Mouse (Mus musculus): Measurements from ENCODE around the gene Fat1. TPM values are rescaled to one million over a fixed set of nuclear protein-coding genes. Genes with fewer than 3 reads are reported as not detected.

Fat1 gene
- total RNA-seq, 2 experiments from 2014 or later, result 30.9 to 35.8 TPM

DNA sequence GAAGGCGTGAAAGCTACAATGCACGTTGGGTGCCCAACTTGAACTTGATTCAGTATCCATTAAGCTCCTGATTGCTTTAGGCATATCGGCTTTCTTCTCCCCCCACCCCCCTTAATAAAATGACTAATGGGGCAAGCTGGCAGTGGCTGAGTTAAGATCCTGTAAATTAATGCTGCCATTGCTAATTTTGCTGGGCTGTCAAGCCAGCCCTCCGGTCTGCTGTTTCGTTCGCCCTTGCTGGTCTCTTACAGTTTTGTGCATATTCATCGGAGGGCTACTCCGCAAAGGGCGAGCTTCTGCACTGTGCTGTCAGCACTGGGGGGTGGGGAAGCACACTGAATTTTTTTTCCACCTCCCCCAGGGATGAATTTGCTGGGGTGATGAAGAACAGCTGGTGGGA is 13.3 kb downstream of the Fat1 start:
- no peak for DNase-seq (ENCODE audit: low spot score in 2 of 2)
- intact Hi-C loops (cut with DNase I), result no loop called here

DNA sequence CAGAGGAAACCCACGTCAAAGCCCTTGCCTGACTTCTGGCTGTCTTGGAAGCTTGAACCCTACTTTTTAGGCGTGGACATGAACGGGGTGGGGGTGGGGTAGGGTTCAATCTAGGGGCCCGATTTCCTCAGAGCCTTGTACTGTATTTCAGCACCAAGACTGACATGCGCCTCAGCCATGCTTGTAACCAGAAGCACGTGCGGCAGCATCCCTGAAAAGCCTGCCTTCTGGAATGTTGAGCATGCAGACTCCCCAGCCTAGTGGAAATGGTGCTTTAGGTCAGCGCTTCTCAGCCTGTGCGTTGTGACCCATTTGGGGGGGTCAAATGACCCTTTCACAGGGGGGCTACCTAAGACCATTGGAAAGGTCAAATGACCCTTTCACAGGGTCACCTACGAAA is 25.2 kb downstream of the Fat1 start:
- no peak for DNase-seq (ENCODE audit: low spot score in 2 of 2)
- intact Hi-C loops (cut with DNase I), result no loop called here

- DNase-seq (ENCODE audit: low spot score in 2 of 2), result no peak
- intact Hi-C loops (cut with DNase I), result no loop called here
Measured at GRCm38 (mm10) chr8:44960906-44961305, 25.7 kb downstream of the Fat1 start.

- no peak for DNase-seq (ENCODE audit: low spot score in 2 of 2)
- intact Hi-C loops (cut with DNase I), result no loop called here
Measured at GRCm38 (mm10) chr8:44961492-44961891, 26.2 kb downstream of the Fat1 start.

DNA sequence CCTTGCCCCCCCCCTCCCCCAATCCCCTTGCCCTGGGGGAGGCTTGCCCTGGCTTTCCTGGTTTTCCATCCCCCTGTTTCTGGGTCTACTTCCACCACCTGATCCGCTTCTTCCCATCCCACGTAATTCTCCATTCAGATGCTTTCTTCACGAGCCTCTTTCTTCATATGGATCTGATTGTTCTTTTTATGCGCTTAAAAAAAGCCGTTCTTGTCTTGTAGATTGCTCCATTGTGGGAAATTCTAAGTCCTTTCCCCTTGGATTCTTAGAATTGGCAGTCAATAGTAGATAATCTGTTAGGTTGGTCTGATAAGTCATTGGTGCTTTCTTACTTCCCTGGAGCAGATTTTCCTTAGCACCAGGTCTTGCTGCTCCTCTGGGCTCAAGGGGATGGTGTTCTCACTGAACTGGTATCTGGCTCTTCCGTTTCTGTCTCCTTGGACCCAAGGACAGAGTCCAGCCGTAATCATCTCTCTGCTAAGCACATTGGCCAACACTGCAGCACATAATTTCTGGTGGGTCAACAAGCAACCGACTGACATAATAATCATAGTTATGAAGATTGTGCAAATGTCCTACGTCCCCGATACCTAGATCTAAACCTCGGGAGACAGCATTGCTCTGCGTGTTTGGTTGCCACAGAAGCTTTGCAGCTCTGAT is 27.5 kb downstream of the Fat1 start:
- DNase-seq (ENCODE audit: low spot score in 2 of 2), result no peak
- intact Hi-C loops (cut with DNase I), result no loop called here

DNA sequence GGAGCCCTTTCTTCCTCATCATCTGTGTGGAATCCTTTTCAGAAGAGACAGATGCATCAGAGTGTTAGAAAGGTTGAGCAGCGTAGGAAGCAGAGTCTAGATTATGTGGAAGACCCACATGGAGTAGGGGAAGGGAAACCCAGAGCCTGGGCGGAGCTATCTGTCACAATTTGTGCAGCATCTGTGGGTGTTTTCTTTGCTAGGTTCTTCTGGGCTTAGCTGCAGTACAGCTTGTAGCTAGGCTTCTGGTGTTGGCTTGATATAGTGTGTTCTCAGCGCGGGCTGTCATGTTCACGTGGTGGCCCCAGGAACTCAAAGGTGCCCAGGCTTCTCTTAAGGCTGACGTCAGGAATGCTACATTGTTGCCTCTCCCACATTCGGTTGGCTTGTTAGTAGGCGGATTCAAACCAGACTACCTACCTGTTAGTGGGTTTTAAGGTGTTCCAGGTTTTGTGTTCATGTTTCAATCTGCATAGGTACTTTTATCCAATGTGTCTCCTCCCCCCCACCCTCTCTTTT is 32.3 kb downstream of the Fat1 start:
- no peak for DNase-seq (ENCODE audit: low spot score in 2 of 2)
- intact Hi-C loops (cut with DNase I), result no loop called here

DNA sequence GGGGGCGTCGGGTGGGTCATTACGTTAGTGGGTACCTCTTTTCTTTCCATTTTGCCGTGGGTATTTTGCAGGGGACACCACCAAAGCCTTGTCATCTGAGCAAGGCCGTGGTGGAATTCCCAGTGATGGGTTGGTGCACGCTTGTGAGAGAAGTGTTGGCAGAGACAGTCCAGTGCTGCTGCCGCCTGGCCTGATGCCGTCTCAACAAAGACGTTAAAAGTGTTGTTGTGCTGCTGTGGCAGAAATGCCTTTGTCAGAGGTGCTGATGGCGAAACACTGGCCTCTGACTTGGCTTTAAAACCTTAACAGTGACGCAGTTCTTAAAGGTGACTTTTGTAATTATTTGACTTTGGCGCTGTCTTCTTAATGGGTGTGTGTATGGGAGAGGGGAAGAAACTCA is 34.8 kb downstream of the Fat1 start:
- DNase-seq (ENCODE audit: low spot score in 2 of 2), result no peak
- intact Hi-C loops (cut with DNase I), result no loop called here

GRCm38 (mm10) chr8:44971346-44971745 is 36.1 kb downstream of the Fat1 start:
- DNase-seq (ENCODE audit: low spot score in 2 of 2), result no peak

DNA sequence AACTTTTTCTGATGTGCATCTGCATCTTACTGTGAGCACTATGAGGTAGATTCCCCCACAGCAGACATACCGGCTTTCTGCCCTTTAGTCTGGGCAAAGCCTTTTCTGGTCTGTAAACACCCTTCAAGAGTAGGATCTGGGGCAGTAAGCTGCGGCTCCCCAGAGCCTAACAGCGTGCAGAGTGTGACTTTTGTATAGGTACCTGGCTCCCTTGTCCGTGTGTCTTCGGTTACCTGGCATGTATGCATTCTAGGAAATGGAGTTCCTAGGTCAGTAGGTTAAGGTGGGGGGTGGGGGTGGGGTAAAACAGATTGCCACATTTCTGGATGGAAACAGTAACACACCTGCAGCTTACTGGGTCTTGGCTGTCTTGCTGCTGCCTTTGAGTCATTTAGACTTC is 36.7 kb downstream of the Fat1 start:
- intact Hi-C loops (cut with DNase I), result no loop called here
- no peak for DNase-seq (ENCODE audit: low spot score in 2 of 2)

More at GRCm38 (mm10) chr8:44971346-44971745, 36.1 kb downstream of the Fat1 start:
- intact Hi-C loops (cut with DNase I), result no loop called here

DNA sequence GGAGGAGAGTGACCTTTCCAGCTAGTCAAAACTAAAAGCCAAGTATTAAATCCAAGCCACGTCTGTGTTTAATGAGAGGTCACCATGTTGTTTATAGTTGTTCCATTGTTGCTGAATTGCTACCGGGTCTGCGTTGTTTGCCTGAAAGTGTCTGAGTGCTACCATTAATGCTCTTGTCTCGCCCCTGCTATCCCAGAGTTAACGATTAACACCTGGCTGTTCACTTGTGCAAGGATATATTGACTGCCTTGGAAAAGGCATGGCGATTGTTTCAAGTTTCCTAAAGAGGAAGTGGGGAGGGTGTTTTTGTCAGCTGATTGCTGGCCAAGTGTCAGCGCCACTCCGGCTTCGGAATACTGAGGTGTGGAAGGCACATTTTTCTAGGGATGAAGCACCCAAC is 39.9 kb downstream of the Fat1 start:
- intact Hi-C loops (cut with DNase I), result no loop called here
- DNase-seq (ENCODE audit: low spot score in 2 of 2), result no peak

- no peak for DNase-seq (ENCODE audit: low spot score in 2 of 2)
- intact Hi-C loops (cut with DNase I), result no loop called here
Measured at GRCm38 (mm10) chr8:44975654-44976053, 40.4 kb downstream of the Fat1 start.

DNA sequence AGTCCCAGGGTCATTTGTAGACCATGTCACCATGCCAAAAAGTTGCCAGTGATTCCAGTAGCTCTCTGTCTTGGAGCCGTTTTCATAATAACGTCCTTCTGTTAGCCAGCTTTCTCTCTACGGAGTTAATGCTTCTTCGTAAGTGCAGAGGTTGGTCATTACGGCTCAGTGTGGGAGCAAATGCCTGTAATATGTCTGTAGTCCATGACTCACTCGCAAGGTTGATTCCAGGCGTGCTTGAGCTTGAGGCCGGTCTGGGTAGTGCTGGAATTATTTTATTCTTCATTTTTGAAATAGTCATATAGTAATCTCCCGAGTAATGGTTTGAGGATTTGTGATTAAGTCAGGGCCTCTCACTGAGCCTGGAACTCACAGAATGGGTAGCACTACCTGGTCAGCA is 43.4 kb downstream of the Fat1 start:
- DNase-seq (ENCODE audit: low spot score in 2 of 2), result no peak
- intact Hi-C loops (cut with DNase I), result no loop called here

- no peak for DNase-seq (ENCODE audit: low spot score in 2 of 2)
- intact Hi-C loops (cut with DNase I), result no loop called here
Measured at GRCm38 (mm10) chr8:44979245-44979644, 44.0 kb downstream of the Fat1 start.

DNA sequence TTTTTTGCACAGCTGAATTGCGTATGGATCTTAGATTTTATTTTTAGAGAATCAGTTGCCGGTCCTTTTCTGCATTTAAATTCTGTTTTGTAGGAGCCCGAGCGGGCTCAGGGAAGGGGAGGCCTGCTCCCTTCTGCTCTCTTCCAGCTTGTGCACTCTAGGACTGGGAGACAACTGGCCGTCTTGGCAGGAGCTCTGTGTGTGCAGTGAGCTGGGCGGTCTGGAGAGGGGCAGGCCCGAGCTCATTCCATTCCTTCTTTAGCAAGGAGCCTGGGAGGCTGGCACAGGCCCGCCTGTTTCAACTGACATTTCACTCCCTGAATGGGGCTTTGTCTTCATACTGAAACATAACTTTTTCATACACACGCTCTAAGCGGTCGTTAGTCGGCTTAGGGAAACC is 44.8 kb downstream of the Fat1 start:
- intact Hi-C loops (cut with DNase I), result no loop called here
- peak; percentile 30 to 47 for DNase-seq (ENCODE audit: low spot score in 2 of 2)

- intact Hi-C loops (cut with DNase I), result loop anchor here (2.0 kb wide), 1 partner anchor 47 kb away; no protein-coding TSS in a partner anchor
- peak; percentile 34 to 55 for DNase-seq (ENCODE audit: low spot score in 2 of 2)
Measured at GRCm38 (mm10) chr8:44985326-44986288, 50.4 kb downstream of the Fat1 start.

DNA sequence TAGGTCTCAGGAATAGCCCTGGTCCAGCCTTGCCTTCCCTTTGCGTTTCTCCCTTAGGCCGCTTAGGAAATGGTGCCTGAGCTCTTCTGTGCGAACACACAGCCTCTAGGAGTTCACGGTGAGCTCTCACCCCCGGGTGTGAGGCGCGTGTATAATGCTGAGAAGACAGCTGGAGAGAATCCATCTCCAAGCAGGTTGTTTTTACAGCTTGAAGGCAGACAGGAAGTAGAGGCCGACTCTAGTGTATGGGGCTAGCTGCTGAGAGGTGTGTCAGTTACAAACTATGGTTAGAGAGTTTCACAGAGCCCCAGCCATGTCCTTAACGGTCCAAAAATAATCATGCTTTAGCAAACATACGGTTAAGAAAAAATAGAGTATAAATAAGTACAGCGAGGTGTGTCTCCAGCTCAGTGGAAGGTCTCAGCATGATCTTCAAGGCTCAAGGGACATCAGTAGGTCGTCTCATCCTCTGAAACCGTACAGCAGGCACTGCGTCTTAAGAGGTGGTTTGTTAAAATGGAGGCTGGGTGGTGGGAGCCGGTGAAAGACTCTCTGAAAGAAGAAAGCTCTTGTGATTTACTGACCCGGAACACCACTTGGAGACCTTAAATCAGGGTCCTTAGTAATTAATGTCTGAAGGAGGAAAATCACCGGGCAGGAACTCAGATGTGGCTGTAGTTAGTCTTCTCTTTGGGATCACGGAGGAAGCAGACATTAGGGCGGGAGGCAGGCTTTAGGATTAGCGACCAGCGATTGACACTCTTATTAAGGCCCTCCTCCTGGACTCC is 56.6 kb downstream of the Fat1 start:
- DNase-seq (ENCODE audit: low spot score in 2 of 2), result no peak
- intact Hi-C loops (cut with DNase I), result no loop called here

DNA sequence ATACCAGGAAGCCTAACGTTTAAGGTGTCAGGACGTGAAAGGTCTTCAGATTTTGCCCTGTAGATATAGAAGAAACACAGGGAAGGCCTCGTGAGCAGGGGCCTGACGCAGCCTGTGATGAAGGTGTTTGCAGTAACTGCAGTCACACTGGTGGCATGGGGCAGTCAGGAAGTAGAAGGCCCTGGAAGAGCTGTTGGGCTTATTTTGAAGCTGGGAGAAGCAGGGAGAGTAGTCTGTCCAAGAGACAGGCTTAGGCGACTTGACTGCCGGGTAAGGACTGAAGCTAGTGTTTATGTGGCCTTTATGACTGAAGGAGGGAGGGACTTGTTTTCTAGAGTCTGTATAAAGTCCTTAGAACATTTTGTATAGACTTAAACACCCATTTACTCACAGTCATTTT is 57.4 kb downstream of the Fat1 start:
- no peak for DNase-seq (ENCODE audit: low spot score in 2 of 2)
- intact Hi-C loops (cut with DNase I), result no loop called here

DNA sequence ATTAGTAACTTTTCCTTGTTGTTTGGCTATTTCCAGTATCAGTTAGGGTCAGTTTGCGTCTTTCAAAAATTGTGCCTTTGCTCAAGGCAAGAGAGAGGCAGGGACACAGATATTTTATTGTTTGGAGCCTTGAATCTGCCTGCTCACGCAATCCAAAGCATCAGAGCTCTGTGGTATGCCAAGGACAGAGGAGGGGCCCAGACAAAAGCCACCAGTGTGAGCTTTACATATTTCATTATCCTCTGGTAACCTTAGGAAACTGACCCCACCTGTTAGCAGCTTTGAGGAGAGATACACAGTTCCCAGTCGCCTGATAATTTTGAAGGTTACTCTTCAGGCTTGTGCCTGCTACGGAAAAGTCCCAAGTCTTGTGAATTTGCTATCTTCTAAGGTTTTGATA is 58.1 kb downstream of the Fat1 start:
- intact Hi-C loops (cut with DNase I), result no loop called here
- no peak for DNase-seq (ENCODE audit: low spot score in 2 of 2)

- no peak for DNase-seq (ENCODE audit: low spot score in 2 of 2)
- intact Hi-C loops (cut with DNase I), result no loop called here
Measured at GRCm38 (mm10) chr8:44996493-44996892, 61.2 kb downstream of the Fat1 start.

DNA sequence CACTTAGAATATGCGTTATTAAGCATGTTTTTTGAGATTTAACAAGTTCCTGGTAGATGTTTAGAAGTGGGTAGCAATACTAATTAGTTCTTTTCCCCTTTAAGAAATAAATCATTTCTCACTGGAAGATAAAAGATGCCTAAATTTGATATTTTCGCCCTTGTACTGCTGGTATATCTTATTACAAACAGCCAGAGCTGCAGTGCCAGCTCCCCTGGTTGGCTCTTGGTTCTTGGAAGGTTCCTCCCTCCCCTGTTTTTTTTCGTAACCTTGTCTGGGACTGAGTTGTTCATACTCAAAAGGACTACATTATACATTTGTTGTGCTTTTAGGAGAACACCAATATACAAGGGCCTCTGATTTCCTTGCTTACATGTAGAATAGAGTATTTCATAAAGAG is 62.1 kb downstream of the Fat1 start:
- intact Hi-C loops (cut with DNase I), result no loop called here
- no peak for DNase-seq (ENCODE audit: low spot score in 2 of 2)

Measured in left cerebral cortex, postnatal 25 days (tissue).